Mouse (Mus musculus): ENCODE data around the gene P4htm. TPM values are rescaled to one million over a fixed set of nuclear protein-coding genes. Genes with fewer than 3 reads are reported as not detected.

P4htm gene
- polyA plus RNA-seq, 1 experiment from 2014 or later, result 25.6 TPM

MicroRNAs within 50 kb of the gene (microRNA counts, 519-probe panel; counts per million panel counts)
- microRNA mmu-miR-191 (3,615 counts per million, percentile 49 among the panel's probes with 10 or more counts), microRNA mmu-miR-425 (3,171 counts per million, percentile 38 among the panel's probes with 10 or more counts)

Small RNA genes lying within 50 kb of the gene (microRNA-seq; reads per million reads assigned to microRNA genes)
- not detected for gene Gm24083
- not detected for gene Mir191
- gene Mir425, result 1,062 reads per million, percentile 78 among the genes with 10 or more reads in this experiment

Other genes starting within 250 kb of the P4htm start
- 125 and 141 TPM in 2 replicates for gene Usp4, start 249.8 kb downstream of the P4htm start, polyA plus RNA-seq (2015; fragmentation: Nextera tagmentation; extraction: Ambion mirVana)
- 1.7 and 2.3 TPM in 2 replicates for gene 1700102P08Rik, start 204.9 kb downstream of the P4htm start, polyA plus RNA-seq (2015; fragmentation: Nextera tagmentation; extraction: Ambion mirVana)
- gene Ccdc36, start 169.2 kb downstream of the P4htm start, polyA plus RNA-seq (2015; fragmentation: Nextera tagmentation; extraction: Ambion mirVana), result 1.0 and 1.2 TPM in 2 replicates
- gene BC048562, start 161.2 kb downstream of the P4htm start, polyA plus RNA-seq (2015; fragmentation: Nextera tagmentation; extraction: Ambion mirVana), result not detected in 2 replicates
- 58.0 and 59.4 TPM in 2 replicates for gene Ccdc71, start 137.1 kb downstream of the P4htm start, polyA plus RNA-seq (2015; fragmentation: Nextera tagmentation; extraction: Ambion mirVana)
- gene Klhdc8b, start 136.1 kb downstream of the P4htm start, polyA plus RNA-seq (2015; fragmentation: Nextera tagmentation; extraction: Ambion mirVana), result 66.4 and 69.1 TPM in 2 replicates
- gene Lamb2, start 117.9 kb downstream of the P4htm start, polyA plus RNA-seq (2015; fragmentation: Nextera tagmentation; extraction: Ambion mirVana), result 20.9 and 21.6 TPM in 2 replicates
- gene Usp19, start 107.1 kb downstream of the P4htm start, polyA plus RNA-seq (2015; fragmentation: Nextera tagmentation; extraction: Ambion mirVana), result 71.9 and 74.1 TPM in 2 replicates
- gene Qars, start 90.0 kb downstream of the P4htm start, polyA plus RNA-seq (2015; fragmentation: Nextera tagmentation; extraction: Ambion mirVana), result 71.5 and 77.8 TPM in 2 replicates
- 131 and 140 TPM in 2 replicates for gene Qrich1, start 80.9 kb downstream of the P4htm start, polyA plus RNA-seq (2015; fragmentation: Nextera tagmentation; extraction: Ambion mirVana)
- 104 and 111 TPM in 2 replicates for gene Impdh2, start 37.4 kb downstream of the P4htm start, polyA plus RNA-seq (2015; fragmentation: Nextera tagmentation; extraction: Ambion mirVana)
- gene Ndufaf3, start 30.2 kb downstream of the P4htm start, polyA plus RNA-seq (2015; fragmentation: Nextera tagmentation; extraction: Ambion mirVana), result 74.0 and 82.1 TPM in 2 replicates
- 285 and 314 TPM in 2 replicates for gene Dalrd3, start 27.8 kb downstream of the P4htm start, polyA plus RNA-seq (2015; fragmentation: Nextera tagmentation; extraction: Ambion mirVana)
- 280 and 317 TPM in 2 replicates for gene Wdr6, start 18.9 kb downstream of the P4htm start, polyA plus RNA-seq (2015; fragmentation: Nextera tagmentation; extraction: Ambion mirVana)
- gene Arih2, start 51.7 kb upstream of the P4htm start, polyA plus RNA-seq (2015; fragmentation: Nextera tagmentation; extraction: Ambion mirVana), result 47.3 and 52.9 TPM in 2 replicates
- 45.0 and 45.5 TPM in 2 replicates for gene Slc25a20, start 64.4 kb upstream of the P4htm start, polyA plus RNA-seq (2015; fragmentation: Nextera tagmentation; extraction: Ambion mirVana)
- 50.1 and 51.9 TPM in 2 replicates for gene Prkar2a, start 91.6 kb upstream of the P4htm start, polyA plus RNA-seq (2015; fragmentation: Nextera tagmentation; extraction: Ambion mirVana)
- 222 and 228 TPM in 2 replicates for gene Ip6k2, start 186.1 kb upstream of the P4htm start, polyA plus RNA-seq (2015; fragmentation: Nextera tagmentation; extraction: Ambion mirVana)
- gene Nckipsd, start 210.7 kb upstream of the P4htm start, polyA plus RNA-seq (2015; fragmentation: Nextera tagmentation; extraction: Ambion mirVana), result 25.9 and 30.7 TPM in 2 replicates
- gene Celsr3, start 228.7 kb upstream of the P4htm start, polyA plus RNA-seq (2015; fragmentation: Nextera tagmentation; extraction: Ambion mirVana), result 13.8 and 14.3 TPM in 2 replicates